ENCODE assay signal across 12 mouse cellular contexts in the genomic region with DNA sequence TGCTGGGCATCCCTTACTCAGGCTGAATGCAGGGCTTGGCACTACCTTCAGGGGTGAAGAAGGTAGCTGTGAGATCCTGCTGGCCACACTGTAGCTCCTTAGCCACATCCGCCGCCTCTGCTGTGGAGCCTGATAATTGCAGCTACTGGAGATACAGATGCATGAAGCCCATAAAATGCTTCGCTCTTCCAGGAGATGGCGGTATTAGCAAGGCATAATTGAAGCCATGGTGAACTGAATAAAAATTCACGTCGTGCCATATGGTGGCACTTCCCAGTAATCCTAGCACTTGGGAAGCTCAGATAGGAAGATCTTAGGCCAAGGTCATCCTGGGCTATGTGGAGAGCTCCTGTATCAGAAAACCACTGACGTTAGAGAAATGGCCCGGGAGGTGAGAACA. TPM values are rescaled to one million over a fixed set of nuclear protein-coding genes. Genes with fewer than 3 reads are reported as not detected.
A peak's percentile ranks its signal among the peaks of the same experiment; 100 is the strongest.
DNase-seq lines count a peak whose midpoint lies in the region; ATAC-seq and TF ChIP-seq lines count a peak whose summit lies in the region.
"Had no signal": no experiment of that assay in that cellular context is flagged by ENCODE, and none has a peak within 500 bp of the region (broad histone marks: within the 10 kb centered on the region; RNA-seq: fewer than 3 reads in every experiment).

No protein-coding gene starts in this region.

- ATAC-seq in liver, embryonic 12.5 days: no peak
- ATAC-seq in intestine, postnatal 0 days: peak; percentile 40; the same call in 1 of the 2 replicates
- no peak for ATAC-seq in kidney, embryonic 15.5 days (replicated peaks; ENCODE audit: low FRiP score)

- 56% methylated on average over 8 of the region's 8 CpGs for WGBS in liver, embryonic 12.5 days (ENCODE audit: insufficient replicate concordance)
- WGBS in intestine, postnatal 0 days: 61% methylated on average over 8 of the region's 8 CpGs
- WGBS in kidney, embryonic 15.5 days: 63% methylated on average over 8 of the region's 8 CpGs

- peaks cover 41% of the 10 kb centered on the region for H3K36me3 ChIP-seq in liver, embryonic 12.5 days
- H3K36me3 ChIP-seq in intestine, postnatal 0 days (ENCODE audit: control insufficient read depth, insufficient read depth): peaks cover 26% of the 10 kb centered on the region
- peaks cover 23% of the 10 kb centered on the region for H3K36me3 ChIP-seq in kidney, embryonic 15.5 days

- no peaks in the 10 kb centered on the region for H3K27me3 ChIP-seq in liver, embryonic 12.5 days (replicated peaks)
- no peaks in the 10 kb centered on the region for H3K27me3 ChIP-seq in intestine, postnatal 0 days (replicated peaks; ENCODE audit: control insufficient read depth, insufficient read depth, low read length)
- no peaks in the 10 kb centered on the region for H3K27me3 ChIP-seq in kidney, embryonic 15.5 days
- H3K27me3 ChIP-seq: forebrain, embryonic 12.5 days had no signal

- H3K27ac ChIP-seq in liver, embryonic 12.5 days: no peak overlapping the region
- H3K27ac ChIP-seq in intestine, postnatal 0 days (ENCODE audit: low read depth, low read length): no peak overlapping the region
- no peak overlapping the region for H3K27ac ChIP-seq in kidney, embryonic 15.5 days
- H3K27ac ChIP-seq: forebrain, embryonic 12.5 days had no signal

- peak; percentile 78 for TF ChIP-seq CTCF in intestine, postnatal 0 days (IDR thresholded peaks at IDR 0.05; ENCODE audit: low read depth)

- no peak overlapping the region for H3K4me3 ChIP-seq in liver, embryonic 12.5 days
- H3K4me3 ChIP-seq in intestine, postnatal 0 days (ENCODE audit: low read depth, low read length): no peak overlapping the region
- H3K4me3 ChIP-seq in kidney, embryonic 15.5 days (replicated peaks): no peak overlapping the region
- H3K4me3 ChIP-seq: forebrain, embryonic 12.5 days had no signal

- H3K9ac ChIP-seq in liver, embryonic 12.5 days: no peak overlapping the region
- H3K9ac ChIP-seq in intestine, postnatal 0 days (ENCODE audit: low read depth, low read length): no peak overlapping the region
- H3K9ac ChIP-seq in kidney, embryonic 15.5 days: no peak overlapping the region
- H3K9ac ChIP-seq: forebrain, embryonic 12.5 days had no signal

- no peaks in the 10 kb centered on the region for H3K4me1 ChIP-seq in liver, embryonic 12.5 days
- H3K4me1 ChIP-seq in intestine, postnatal 0 days (replicated peaks; ENCODE audit: control insufficient read depth, insufficient read depth, low read length): no peaks in the 10 kb centered on the region
- H3K4me1 ChIP-seq in kidney, embryonic 15.5 days: no peaks in the 10 kb centered on the region
- H3K4me1 ChIP-seq: forebrain, embryonic 12.5 days had no signal

- no peaks in the 10 kb centered on the region for H3K9me3 ChIP-seq in liver, embryonic 12.5 days (replicated peaks)
- no peaks in the 10 kb centered on the region for H3K9me3 ChIP-seq in intestine, postnatal 0 days (ENCODE audit: control insufficient read depth)
- no peaks in the 10 kb centered on the region for H3K9me3 ChIP-seq in kidney, embryonic 15.5 days (replicated peaks)
- H3K9me3 ChIP-seq: forebrain, embryonic 12.5 days had no signal

- H3K4me2 ChIP-seq in liver, embryonic 12.5 days: no peak overlapping the region
- H3K4me2 ChIP-seq in intestine, postnatal 0 days (replicated peaks; ENCODE audit: low read depth): no peak overlapping the region
- H3K4me2 ChIP-seq in kidney, embryonic 15.5 days: no peak overlapping the region
- H3K4me2 ChIP-seq: forebrain, embryonic 12.5 days had no signal

- peak; percentile 69 for DNase-seq in embryo, embryonic 10 days (ENCODE audit: low spot score)
- no peak for DNase-seq in embryo, embryonic 9.5 days (ENCODE audit: extremely low spot score)
- DNase-seq in liver (peak; percentile 33), ES-CJ7 (ENCODE audit: low read depth, low spot score) (peak; percentile 82)
- no peak for DNase-seq in testis, postnatal 14 days (ENCODE audit: low spot score)
- DNase-seq: B cell, adult 2 months; cerebellum, adult 18-20 months; kidney, postnatal 14 days had no signal

RNA-seq across cellular contexts. Expression of gene Slc25a20, which starts 8.0 kb away (rescaled TPM):
- 25.2 and 26.7 TPM in 2 replicates for polyA plus RNA-seq in liver, embryonic 12.5 days (2016; fragmentation: Nextera tagmentation; extraction: Ambion mirVana)
- polyA plus RNA-seq in intestine, postnatal 0 days (2015; fragmentation: Nextera tagmentation; extraction: Ambion mirVana): 159 TPM in 2 replicates
- 50.0 and 51.8 TPM in 2 replicates for polyA plus RNA-seq in kidney, embryonic 15.5 days (2015; fragmentation: Nextera tagmentation; extraction: Ambion mirVana)

RNA-seq across cellular contexts. Expression of gene Prkar2a, which starts 19.2 kb away (rescaled TPM):
- 15.5 and 17.5 TPM in 2 replicates for polyA plus RNA-seq in liver, embryonic 12.5 days (2016; fragmentation: Nextera tagmentation; extraction: Ambion mirVana)
- polyA plus RNA-seq in intestine, postnatal 0 days (2015; fragmentation: Nextera tagmentation; extraction: Ambion mirVana): 28.3 and 31.8 TPM in 2 replicates
- polyA plus RNA-seq in kidney, embryonic 15.5 days (2015; fragmentation: Nextera tagmentation; extraction: Ambion mirVana): 25.5 and 27.6 TPM in 2 replicates

RNA-seq across cellular contexts. Expression of gene Arih2, which starts 20.7 kb away (rescaled TPM):
- polyA plus RNA-seq in liver, embryonic 12.5 days (2016; fragmentation: Nextera tagmentation; extraction: Ambion mirVana): 40.4 and 41.3 TPM in 2 replicates
- 22.6 and 25.1 TPM in 2 replicates for polyA plus RNA-seq in intestine, postnatal 0 days (2015; fragmentation: Nextera tagmentation; extraction: Ambion mirVana)
- polyA plus RNA-seq in kidney, embryonic 15.5 days (2015; fragmentation: Nextera tagmentation; extraction: Ambion mirVana): 50.1 and 51.0 TPM in 2 replicates

Comparison
In these comparisons a context has a peak if more than half of its experiments do, and no peak if none do; other contexts are left out.
1. DNase-seq: peak in embryo, embryonic 10 days (single experiment), liver (single experiment) and ES-CJ7 (single experiment); none in embryo, embryonic 9.5 days (single experiment) and testis, postnatal 14 days (single experiment).